Mouse (Mus musculus) liver, adult 2 months (tissue): Measurements from ENCODE around the gene Atp6v0e.

Experiments
- CTCF ChIP-seq: fragments of 200-500 bp; IDR thresholded peaks from 2 replicates; pipeline ENCODE4 v1.5.1; 2011; ENCODE audit warnings: low read depth, low read length, control low read depth
- POLR2A ChIP-seq: fragments of 200-500 bp; IDR thresholded peaks from 2 replicates; pipeline ENCODE4 v1.6.1; 2011; ENCODE audit warnings: low read length, control low read depth; ENCODE audit not compliant: insufficient read depth; ENCODE audit errors: extremely low read depth

GRCm38 (mm10) chr17:26724790-26725189 lies 61.8 kb downstream of the Atp6v0e start:
- TF ChIP-seq POLR2A, result no peak
- no peak for TF ChIP-seq CTCF
